Mouse (Mus musculus): Measurements from ENCODE around the gene Rgl2. TPM values are rescaled to one million over a fixed set of nuclear protein-coding genes. Genes with fewer than 3 reads are reported as not detected.

Gene Rgl2
- polyA plus RNA-seq, 1 experiment from 2014 or later, result 22.2 TPM

DNA sequence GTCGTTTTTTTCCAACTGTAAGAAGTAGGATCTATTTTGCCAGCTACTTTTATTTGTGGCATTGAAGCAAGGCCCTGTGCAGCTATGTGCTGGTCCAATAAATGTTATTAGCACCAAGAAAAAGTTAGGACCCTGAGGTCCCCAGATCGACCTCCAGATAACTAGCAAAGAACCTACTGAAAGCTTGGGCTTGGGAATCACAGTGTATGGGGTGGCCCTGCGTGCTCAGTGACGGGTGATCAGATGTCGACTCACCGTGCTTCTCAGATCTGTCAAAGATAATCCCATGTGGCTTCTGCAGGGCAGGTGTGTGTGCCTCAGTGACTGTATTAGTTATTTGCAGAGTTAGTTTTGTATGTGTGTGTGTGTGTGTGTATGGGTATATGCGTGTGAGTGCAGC is 8.0 kb upstream of the Rgl2 start:
- no peak overlapping the region for H3K27ac ChIP-seq
- no peaks in the 10 kb centered on the region for H3K27me3 ChIP-seq (ENCODE audit: insufficient read depth, low read length)
- TF ChIP-seq CTCF (IDR thresholded peaks at IDR 0.05; ENCODE audit: low read depth), result no peak
- H3K9me3 ChIP-seq (replicated peaks; ENCODE audit: low read length), result no peaks in the 10 kb centered on the region
- no peak overlapping the region for H3K4me2 ChIP-seq (ENCODE audit: low read length)
- no peak for DNase-seq (ENCODE audit: low spot score)
- H3K9ac ChIP-seq (ENCODE audit: low read depth, low read length), result no peak overlapping the region
- H3K4me3 ChIP-seq (replicated peaks; ENCODE audit: low read depth, low read length), result no peak overlapping the region
- no peak for ATAC-seq (replicated peaks; ENCODE audit: low FRiP score, low read depth)
- peaks cover 6% of the 10 kb centered on the region for H3K4me1 ChIP-seq (replicated peaks; ENCODE audit: insufficient read depth, low read length)
- 91% methylated on average over 7 of the region's 7 CpGs for WGBS
- 0 out of 2 replicates have a peak, but pooled peaks cover 4% of the 10 kb centered on the region for H3K36me3 ChIP-seq (ENCODE audit: insufficient read depth, low read length)

DNA sequence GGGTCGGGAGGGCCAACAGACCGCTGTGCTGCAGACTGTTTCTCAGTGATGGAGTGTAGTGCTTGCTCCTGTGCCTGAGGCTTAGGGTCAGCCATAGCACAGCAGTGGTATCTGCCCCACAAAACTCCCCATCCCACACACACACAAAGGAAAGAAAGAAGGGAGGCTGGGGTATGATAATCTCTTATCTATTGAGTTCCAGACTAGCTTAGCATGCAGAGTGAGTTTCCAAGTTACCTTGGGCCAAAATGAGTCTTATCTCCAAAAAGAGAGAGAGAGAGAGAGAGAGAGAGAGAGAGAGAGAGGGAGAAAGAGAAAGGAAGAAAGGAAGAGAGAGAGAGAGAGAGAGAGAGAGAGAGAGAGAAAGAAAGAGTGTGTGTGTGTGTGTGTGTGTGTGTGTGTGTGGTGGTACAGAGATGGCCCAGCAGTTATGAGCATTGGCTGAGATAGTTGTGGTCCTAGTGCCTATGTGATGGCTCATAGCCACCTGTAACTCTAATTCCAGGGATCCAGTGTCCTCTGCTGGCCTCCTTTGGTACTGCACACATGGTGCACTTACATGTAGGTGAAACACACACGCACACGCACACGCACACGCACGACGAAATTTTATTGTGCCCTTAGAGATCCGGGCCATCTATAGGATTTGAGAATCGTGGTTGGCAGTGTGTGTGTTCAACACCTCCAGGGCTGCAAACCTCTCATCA is 4.6 kb upstream of the Rgl2 start:
- DNase-seq (ENCODE audit: low spot score), result no peak
- H3K9me3 ChIP-seq (replicated peaks; ENCODE audit: low read length), result no peaks in the 10 kb centered on the region
- no peak overlapping the region for H3K9ac ChIP-seq (ENCODE audit: low read depth, low read length)
- H3K36me3 ChIP-seq (ENCODE audit: insufficient read depth, low read length), result 0 out of 2 replicates have a peak, but pooled peaks cover 8% of the 10 kb centered on the region
- peak; percentile 55; the same call in 1 of the 2 replicates for TF ChIP-seq CTCF (IDR thresholded peaks at IDR 0.05; ENCODE audit: low read depth)
- WGBS, result 89% methylated on average over 10 of the region's 10 CpGs
- H3K27ac ChIP-seq, result no peak overlapping the region
- no peak overlapping the region for H3K4me2 ChIP-seq (ENCODE audit: low read length)
- no peak for ATAC-seq (replicated peaks; ENCODE audit: low FRiP score, low read depth)
- H3K27me3 ChIP-seq (ENCODE audit: insufficient read depth, low read length), result no peaks in the 10 kb centered on the region
- no peak overlapping the region for H3K4me3 ChIP-seq (replicated peaks; ENCODE audit: low read depth, low read length)
- no peaks in the 10 kb centered on the region for H3K4me1 ChIP-seq (replicated peaks; ENCODE audit: insufficient read depth, low read length)

DNA sequence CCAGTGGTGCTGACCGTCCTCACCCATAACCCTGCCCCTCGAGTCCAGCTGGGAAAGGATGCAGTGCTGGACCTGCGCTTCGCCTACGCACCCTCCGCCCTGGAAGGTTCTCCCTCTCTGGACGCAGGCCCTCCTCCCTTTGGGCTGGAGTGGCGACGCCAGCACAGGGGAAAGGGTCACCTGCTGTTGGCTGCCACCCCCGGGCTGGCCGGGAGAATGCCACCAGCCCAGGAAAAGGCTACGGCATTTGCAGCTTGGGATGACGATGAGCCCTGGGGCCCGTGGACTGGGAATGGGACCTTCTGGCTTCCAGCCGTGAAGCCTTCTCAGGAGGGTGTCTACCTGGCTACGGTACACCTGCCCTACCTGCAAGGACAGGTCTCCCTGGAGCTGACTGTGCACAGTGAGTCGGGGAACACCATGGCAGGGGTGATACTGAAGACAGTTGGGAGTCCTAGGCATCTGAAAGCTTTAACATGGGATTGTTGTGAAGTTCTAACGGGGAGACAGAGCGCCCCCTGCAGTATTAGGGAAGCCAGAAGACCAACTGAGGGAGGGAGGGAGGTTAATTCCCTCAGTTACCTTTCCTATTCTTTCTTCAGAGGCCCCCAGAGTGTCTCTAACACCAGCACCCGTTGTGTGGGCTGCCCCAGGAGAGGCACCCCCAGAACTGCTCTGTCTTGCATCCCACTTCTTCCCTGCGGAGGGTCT is 3.8 kb upstream of the Rgl2 start:
- no peaks in the 10 kb centered on the region for H3K27me3 ChIP-seq (ENCODE audit: insufficient read depth, low read length)
- 86% methylated on average over 21 of the region's 21 CpGs for WGBS
- 0 out of 2 replicates have a peak, but pooled peaks cover 3% of the 10 kb centered on the region for H3K4me1 ChIP-seq (replicated peaks; ENCODE audit: insufficient read depth, low read length)
- no peaks in the 10 kb centered on the region for H3K9me3 ChIP-seq (replicated peaks; ENCODE audit: low read length)
- no peak overlapping the region for H3K4me3 ChIP-seq (replicated peaks; ENCODE audit: low read depth, low read length)
- no peak overlapping the region for H3K27ac ChIP-seq
- H3K9ac ChIP-seq (ENCODE audit: low read depth, low read length), result no peak overlapping the region
- H3K36me3 ChIP-seq (ENCODE audit: insufficient read depth, low read length), result 0 out of 2 replicates have a peak, but pooled peaks cover 8% of the 10 kb centered on the region
- peak; percentile 17; the same call in 1 of the 2 replicates for TF ChIP-seq CTCF (IDR thresholded peaks at IDR 0.05; ENCODE audit: low read depth)
- no peak for ATAC-seq (replicated peaks; ENCODE audit: low FRiP score, low read depth)
- H3K4me2 ChIP-seq (ENCODE audit: low read length), result no peak overlapping the region
- no peak for DNase-seq (ENCODE audit: low spot score)

DNA sequence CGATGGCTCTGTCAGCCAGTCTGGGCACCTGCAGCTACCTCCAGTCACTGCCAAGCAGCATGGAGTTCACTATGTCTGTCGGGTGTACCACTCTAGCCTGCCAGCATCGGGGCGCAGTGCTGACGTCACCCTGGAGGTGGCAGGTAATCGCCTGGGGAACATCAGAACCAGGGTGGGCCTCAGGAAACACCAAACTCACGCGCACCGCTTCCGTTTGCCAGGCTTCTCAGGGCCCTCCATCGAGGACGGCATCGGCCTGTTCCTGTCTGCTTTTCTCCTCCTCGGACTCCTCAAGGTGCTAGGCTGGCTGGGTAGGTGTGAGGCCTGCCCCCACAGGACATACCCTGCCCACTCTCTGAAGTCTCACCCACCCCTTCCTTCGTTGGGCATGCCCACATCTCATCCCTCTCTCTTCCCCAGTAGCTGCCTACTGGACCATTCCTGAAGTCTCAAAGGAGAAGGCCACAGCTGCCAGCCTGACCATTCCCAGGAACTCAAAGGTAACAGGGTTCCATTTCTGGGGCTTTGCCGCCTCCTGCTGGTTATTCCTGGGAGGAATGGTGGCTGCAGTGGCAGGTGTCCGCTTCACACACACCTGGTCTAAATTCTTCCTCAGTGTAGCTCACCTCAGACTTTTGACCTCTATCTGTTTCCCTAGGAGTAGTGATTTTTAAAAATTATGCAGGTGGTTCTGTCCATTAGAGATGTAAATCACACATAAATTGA is 3.0 kb upstream of the Rgl2 start:
- DNase-seq (ENCODE audit: low spot score) (peak; percentile 24), ATAC-seq (replicated peaks; ENCODE audit: low FRiP score, low read depth) (no peak)
- Histone ChIP-seq H3K27me3 (ENCODE audit: insufficient read depth, low read length) (no peaks in the 10 kb centered on the region), H3K4me2 (ENCODE audit: low read length) (no peak overlapping the region), H3K27ac (no peak overlapping the region), H3K36me3 (ENCODE audit: insufficient read depth, low read length) (0 out of 2 replicates have a peak, but pooled peaks cover 8% of the 10 kb centered on the region), H3K9me3 (replicated peaks; ENCODE audit: low read length) (no peaks in the 10 kb centered on the region), H3K9ac (ENCODE audit: low read depth, low read length) (no peak overlapping the region), H3K4me1 (replicated peaks; ENCODE audit: insufficient read depth, low read length) (peaks cover 3% of the 10 kb centered on the region; the same call in 1 of the 2 replicates), H3K4me3 (replicated peaks; ENCODE audit: low read depth, low read length) (no peak overlapping the region)
- peak; percentile 59 for TF ChIP-seq CTCF (IDR thresholded peaks at IDR 0.05; ENCODE audit: low read depth)
- WGBS, result 84% methylated on average over 17 of the region's 17 CpGs

DNA sequence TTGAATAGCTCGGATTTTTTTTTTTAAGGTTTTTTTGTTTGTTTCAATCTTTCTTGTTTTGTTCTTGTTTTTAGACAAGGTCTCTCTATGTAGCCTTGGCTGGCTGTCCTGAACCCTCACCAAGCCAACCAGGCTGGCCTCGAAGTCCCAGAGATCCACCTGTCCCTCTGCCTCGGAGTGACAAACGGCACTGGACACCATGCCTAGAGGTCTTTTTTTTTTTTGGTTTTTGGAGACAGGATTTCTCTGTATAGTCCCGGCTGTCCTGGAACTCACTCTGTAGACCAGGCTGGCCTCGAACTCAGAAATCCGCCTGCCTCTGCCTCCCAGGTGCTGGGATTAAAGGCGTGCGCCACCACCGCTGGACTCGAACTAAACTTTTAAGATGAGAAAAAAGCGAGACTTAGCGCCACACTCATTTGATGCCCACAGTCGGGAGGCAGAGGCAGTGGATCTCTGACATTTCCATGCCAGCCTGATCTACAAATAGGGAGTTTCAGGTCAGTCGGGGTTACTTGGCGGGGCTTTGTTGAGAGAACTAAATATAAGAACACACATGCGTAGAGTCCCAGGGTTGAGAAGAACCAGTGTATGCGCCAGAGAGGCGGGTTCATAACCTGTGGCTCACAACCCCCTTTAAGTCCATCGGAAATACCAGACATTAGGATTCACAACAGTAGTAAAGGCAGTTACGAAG is 944 bp upstream of the Rgl2 start:
- WGBS, result 65% methylated on average over 21 of the region's 21 CpGs
- no peak overlapping the region for H3K27ac ChIP-seq
- no peak for TF ChIP-seq CTCF (IDR thresholded peaks at IDR 0.05; ENCODE audit: low read depth)

More for the DNA sequence above, 944 bp upstream of the Rgl2 start:
- DNase-seq (ENCODE audit: low spot score), result no peak
- Histone ChIP-seq H3K36me3 (ENCODE audit: insufficient read depth, low read length) (peaks cover 15% of the 10 kb centered on the region), H3K4me1 (replicated peaks; ENCODE audit: insufficient read depth, low read length) (peaks cover 3% of the 10 kb centered on the region; the same call in 1 of the 2 replicates), H3K27me3 (ENCODE audit: insufficient read depth, low read length) (no peaks in the 10 kb centered on the region), H3K9me3 (replicated peaks; ENCODE audit: low read length) (no peaks in the 10 kb centered on the region), H3K4me2 (ENCODE audit: low read length) (peak overlapping the region; percentile 100), H3K4me3 (replicated peaks; ENCODE audit: low read depth, low read length) (peak overlapping the region; percentile 82), H3K9ac (ENCODE audit: low read depth, low read length) (peak overlapping the region; percentile 79)
- no peak for ATAC-seq (replicated peaks; ENCODE audit: low FRiP score, low read depth)

Measured in kidney, postnatal 0 days (tissue).